Mouse (Mus musculus) liver, adult 2 months (tissue): ENCODE results near the gene Gm10300. TPM values are rescaled to one million over a fixed set of nuclear protein-coding genes. Genes with fewer than 3 reads are reported as not detected.

Source experiments
- DNase-seq: peaks from one replicate; pipeline ENCODE4 v3.0.0-alpha.2; 2011; ENCODE audit warnings: low read depth, low spot score; ENCODE audit errors: extremely low read depth
- H3K27ac ChIP-seq: fragments of 200-500 bp; replicated peaks from 2 replicates; pipeline ENCODE4 v1.5.1; 2012; ENCODE audit warnings: low read depth, mild to moderate bottlenecking, control low read depth, inconsistent platforms, low read length; ENCODE audit not compliant: insufficient read depth
- H3K27me3 ChIP-seq: fragments of 200-500 bp; 2 replicates; pipeline ENCODE4 v1.6.1; 2012; ENCODE audit warnings: mild to moderate bottlenecking, moderate library complexity, low read length, inconsistent platforms; ENCODE audit not compliant: control insufficient read depth, insufficient read depth
- H3K36me3 ChIP-seq: fragments of 200-500 bp; 2 replicates; pipeline ENCODE4 v1.6.1; 2012; ENCODE audit warnings: low read length, inconsistent platforms; ENCODE audit not compliant: control insufficient read depth, insufficient read depth
- H3K4me1 ChIP-seq: fragments of 200-500 bp; 2 replicates; pipeline ENCODE4 v1.6.1; 2011; ENCODE audit warnings: low read length; ENCODE audit not compliant: control insufficient read depth, insufficient read depth
- H3K4me3 ChIP-seq: fragments of 200-500 bp; 2 replicates; pipeline ENCODE4 v1.5.1; 2011; ENCODE audit warnings: low read depth, mild to moderate bottlenecking, control low read depth, low read length, moderate library complexity; ENCODE audit not compliant: insufficient read depth
- H3K79me2 ChIP-seq: fragments of 200-500 bp; 2 replicates; pipeline ENCODE4 v1.6.1; 2012; ENCODE audit warnings: inconsistent platforms, mild to moderate bottlenecking, low read length, moderate library complexity; ENCODE audit not compliant: control insufficient read depth, insufficient read depth
- H3K9ac ChIP-seq: fragments of 200-500 bp; 2 replicates; pipeline ENCODE4 v1.6.1; 2012; ENCODE audit warnings: low read depth, mild to moderate bottlenecking, control low read depth, inconsistent platforms, low read length
- CTCF ChIP-seq: fragments of 200-500 bp; IDR thresholded peaks from 2 replicates; pipeline ENCODE4 v1.5.1; 2011; ENCODE audit warnings: low read depth, low read length, control low read depth
- POLR2A ChIP-seq: fragments of 200-500 bp; IDR thresholded peaks from 2 replicates; pipeline ENCODE4 v1.6.1; 2011; ENCODE audit warnings: low read length, control low read depth; ENCODE audit not compliant: insufficient read depth; ENCODE audit errors: extremely low read depth
- WGBS: fragments of 180-500 bp; shearing (Covaris S2); methylation state at CpG from one replicate; pipeline ENCODE4 v1.1.7; 2018; 5-methylcytosine and 5-hydroxymethylcytosine counted together
- polyA plus RNA-seq: library from polyadenylated mRNA; depleted of rRNA; stranded (reverse); fragments of >200 nt; gene quantifications from 2 replicates; pipeline ENCODE4 v1.2.3, GENCODE M21; 2012
- total RNA-seq: library from RNA; depleted of rRNA; stranded (reverse); fragments of >200 nt; gene quantifications from 2 replicates; pipeline ENCODE4 v1.2.3, GENCODE M21; 2014

Gene Gm10300
- total and polyA plus RNA-seq, 2 experiments, result 0.09 to 0.13 TPM

GRCm38 (mm10) chr4:132029851-132030741, 44.4 kb upstream of the Gm10300 start:
- H3K4me3 ChIP-seq, result no peak overlapping the region
- WGBS, result 70% methylated on average over 10 of the region's 10 CpGs
- H3K9ac ChIP-seq, result no peak overlapping the region
- H3K36me3 ChIP-seq, result no peaks in the 10 kb centered on the region
- H3K27me3 ChIP-seq, result no peaks in the 10 kb centered on the region
- no peaks in the 10 kb centered on the region for H3K4me1 ChIP-seq
- H3K27ac ChIP-seq, result no peak overlapping the region
- H3K79me2 ChIP-seq, result peaks cover 18% of the 10 kb centered on the region; the same call in 1 of the 2 replicates
- DNase-seq, result no peak
- TF ChIP-seq POLR2A (no peak), CTCF (no peak)

DNA sequence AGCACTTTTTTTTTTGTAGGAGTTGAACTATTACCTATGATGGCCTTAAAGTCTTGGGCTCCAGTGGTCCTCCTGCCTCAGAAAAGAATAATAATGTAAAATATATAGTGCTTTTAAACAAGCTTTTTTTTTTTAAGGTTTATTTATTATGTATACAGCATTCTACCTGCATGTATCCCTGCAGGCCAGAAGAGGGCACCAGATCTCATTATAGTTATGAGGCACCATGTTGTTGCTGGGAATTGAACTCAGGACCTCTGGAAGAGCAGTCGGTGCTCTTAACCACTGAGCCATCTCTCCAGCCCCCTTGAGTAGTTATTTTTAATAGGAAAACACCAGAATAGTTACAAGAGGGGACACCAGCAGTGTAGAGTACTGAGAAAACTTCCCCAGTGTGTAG, 41.3 kb upstream of the Gm10300 start:
- Histone ChIP-seq H3K79me2 (peaks cover 20% of the 10 kb centered on the region; the same call in 1 of the 2 replicates), H3K27me3 (no peaks in the 10 kb centered on the region), H3K4me3 (no peak overlapping the region), H3K4me1 (no peaks in the 10 kb centered on the region), H3K36me3 (0 out of 2 replicates have a peak, but pooled peaks cover 2% of the 10 kb centered on the region), H3K27ac (no peak overlapping the region), H3K9ac (no peak overlapping the region)
- TF ChIP-seq POLR2A (no peak), CTCF (peak; percentile 4; the same call in 1 of the 2 replicates)
- no peak for DNase-seq
- WGBS, result 72% methylated on average over 1 of the region's 1 CpGs

DNA sequence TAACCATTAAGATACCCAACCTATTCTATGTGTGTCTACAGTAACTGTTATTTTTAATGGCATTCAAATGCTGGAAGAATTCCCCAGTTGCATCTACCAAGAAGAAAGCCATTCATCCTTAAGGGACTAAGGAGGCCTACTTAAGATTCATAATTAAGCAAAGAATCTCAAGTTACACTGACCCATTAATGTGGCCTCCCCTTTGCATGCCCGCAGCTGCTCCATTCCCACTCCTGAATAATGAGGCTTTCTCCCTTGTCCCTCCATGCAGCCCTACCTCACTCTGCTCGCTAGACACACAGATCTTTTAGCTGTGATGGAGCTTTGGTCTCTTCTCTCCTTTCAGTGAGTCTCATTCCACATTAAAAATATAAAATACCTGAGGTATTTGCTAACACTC, 40.3 kb upstream of the Gm10300 start:
- DNase-seq, result no peak
- Histone ChIP-seq H3K27ac (no peak overlapping the region), H3K9ac (no peak overlapping the region), H3K27me3 (no peaks in the 10 kb centered on the region), H3K36me3 (peaks cover 7% of the 10 kb centered on the region; the same call in 1 of the 2 replicates), H3K4me3 (no peak overlapping the region), H3K4me1 (peaks cover 1% of the 10 kb centered on the region; the same call in 1 of the 2 replicates), H3K79me2 (peaks cover 23% of the 10 kb centered on the region; the same call in 1 of the 2 replicates)
- TF ChIP-seq POLR2A, result no peak
- TF ChIP-seq CTCF, result no peak
- WGBS, result 90% methylated on average over 2 of the region's 2 CpGs

DNA sequence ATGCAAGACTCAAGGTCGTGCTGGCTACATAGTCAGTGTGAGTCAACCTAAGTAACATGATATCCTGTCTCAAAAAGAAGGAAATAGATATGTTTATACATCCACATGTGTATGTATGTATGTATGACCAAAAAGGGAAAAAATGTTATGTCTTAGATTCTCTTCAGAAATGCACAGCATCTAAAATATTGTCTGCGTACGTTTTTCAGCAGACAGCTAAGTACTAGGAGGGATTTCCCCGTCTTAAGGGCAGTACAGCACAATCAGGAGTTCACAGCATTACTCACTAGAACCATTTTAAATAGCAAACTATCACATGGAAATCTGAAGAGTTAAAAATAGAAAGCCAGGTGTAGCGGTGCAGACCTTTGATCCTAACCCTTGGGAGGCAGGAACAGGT, 37.4 kb upstream of the Gm10300 start:
- no peak overlapping the region for H3K4me3 ChIP-seq
- no peak overlapping the region for H3K27ac ChIP-seq
- peaks cover 7% of the 10 kb centered on the region; the same call in 1 of the 2 replicates for H3K36me3 ChIP-seq
- DNase-seq, result no peak
- no peak overlapping the region for H3K9ac ChIP-seq
- peaks cover 14% of the 10 kb centered on the region for H3K4me1 ChIP-seq
- TF ChIP-seq POLR2A (no peak), CTCF (no peak)
- 79% methylated on average over 5 of the region's 5 CpGs for WGBS
- H3K27me3 ChIP-seq, result no peaks in the 10 kb centered on the region
- H3K79me2 ChIP-seq, result peaks cover 36% of the 10 kb centered on the region; the same call in 1 of the 2 replicates

DNA sequence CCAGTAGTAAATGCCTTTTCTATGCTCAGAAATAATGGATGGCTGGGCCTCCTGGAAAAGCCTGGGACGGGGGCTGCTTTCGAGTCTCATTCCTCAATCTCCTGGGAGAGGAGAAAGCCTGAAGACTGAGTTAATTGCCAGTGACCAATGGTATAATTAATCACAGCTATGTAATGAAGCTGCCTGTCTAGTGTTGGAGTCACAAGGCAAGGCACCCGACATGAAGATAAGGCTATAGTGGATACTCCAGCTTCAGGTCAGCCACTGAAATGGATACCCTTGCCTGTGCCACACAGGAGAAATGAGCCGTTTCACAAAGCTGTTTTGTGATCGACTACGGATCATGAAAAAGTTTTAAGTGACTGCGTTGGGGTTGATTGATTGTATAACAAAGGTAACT, 36.5 kb upstream of the Gm10300 start:
- TF ChIP-seq CTCF (no peak), POLR2A (no peak)
- H3K9ac ChIP-seq, result no peak overlapping the region
- peaks cover 14% of the 10 kb centered on the region for H3K4me1 ChIP-seq

GRCm38 (mm10) chr4:132038809-132039208, 35.7 kb upstream of the Gm10300 start:
- Histone ChIP-seq H3K4me1 (peaks cover 14% of the 10 kb centered on the region), H3K9ac (no peak overlapping the region)

More for the DNA sequence above, 36.5 kb upstream of the Gm10300 start:
- no peak for DNase-seq
- no peak overlapping the region for H3K4me3 ChIP-seq
- no peaks in the 10 kb centered on the region for H3K27me3 ChIP-seq
- peaks cover 7% of the 10 kb centered on the region; the same call in 1 of the 2 replicates for H3K36me3 ChIP-seq
- no peak overlapping the region for H3K27ac ChIP-seq
- peaks cover 38% of the 10 kb centered on the region; the same call in 1 of the 2 replicates for H3K79me2 ChIP-seq
- 81% methylated on average over 7 of the region's 7 CpGs for WGBS

More at GRCm38 (mm10) chr4:132038809-132039208, 35.7 kb upstream of the Gm10300 start:
- Histone ChIP-seq H3K27ac (no peak overlapping the region), H3K79me2 (peaks cover 38% of the 10 kb centered on the region; the same call in 1 of the 2 replicates), H3K27me3 (no peaks in the 10 kb centered on the region), H3K4me3 (no peak overlapping the region), H3K36me3 (peaks cover 7% of the 10 kb centered on the region; the same call in 1 of the 2 replicates)
- TF ChIP-seq POLR2A, result no peak
- no peak for TF ChIP-seq CTCF
- 80% methylated on average over 2 of the region's 2 CpGs for WGBS
- DNase-seq, result no peak
